Comparison of ENCODE assay signal across 11 mouse cellular contexts in the genomic region with DNA sequence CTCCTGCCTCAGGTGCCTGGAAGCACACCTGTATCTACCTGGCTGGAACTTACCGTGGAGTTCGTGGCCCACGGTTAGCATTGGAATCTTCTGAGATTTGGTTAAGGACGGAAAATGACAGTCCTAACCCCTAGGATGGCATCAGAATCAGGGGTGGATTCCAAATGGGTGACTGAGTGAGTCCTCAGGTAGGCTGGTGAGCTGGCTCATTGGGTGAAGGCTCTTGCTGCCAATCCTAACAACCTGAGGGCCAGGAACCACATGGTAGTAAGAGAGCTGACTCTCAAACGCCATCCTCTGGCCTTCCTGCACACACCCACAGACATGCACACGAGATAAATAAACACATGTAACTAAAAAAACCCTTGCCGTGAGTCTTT. TPM values are rescaled to one million over a fixed set of nuclear protein-coding genes. Genes with fewer than 3 reads are reported as not detected.
A peak's percentile ranks its signal among the peaks of the same experiment; 100 is the strongest.
DNase-seq lines count a peak whose midpoint lies in the region; ATAC-seq and TF ChIP-seq lines count a peak whose summit lies in the region.
"Had no signal": no experiment of that assay in that cellular context is flagged by ENCODE, and none has a peak within 500 bp of the region (broad histone marks: within the 10 kb centered on the region; RNA-seq: fewer than 3 reads in every experiment).

No protein-coding gene starts in this region.

- no peak for TF ChIP-seq CTCF in bone marrow, adult 2 months (IDR thresholded peaks at IDR 0.05; ENCODE audit: control insufficient read depth, insufficient read depth, low read length)

- DNase-seq in heart, adult 11 months: no peak
- DNase-seq in lung, postnatal 10 days: no peak
- no peak for DNase-seq in liver, embryonic 11.5 days (ENCODE audit: low spot score)
- DNase-seq: adrenal gland, adult 8-10 months; lung, adult 18-20 months had no signal

- H3K4me3 ChIP-seq in heart, embryonic 15.5 days: no peak overlapping the region
- H3K4me3 ChIP-seq in lung, embryonic 15.5 days: no peak overlapping the region
- no peak overlapping the region for H3K4me3 ChIP-seq in bone marrow, adult 2 months (replicated peaks; ENCODE audit: control insufficient read depth, low read depth, low read length)
- H3K4me3 ChIP-seq in liver, embryonic 11.5 days (ENCODE audit: low read depth, low read length): no peak overlapping the region
- H3K4me3 ChIP-seq in forebrain, embryonic 16.5 days (replicated peaks; ENCODE audit: low read length): no peak overlapping the region
- H3K4me3 ChIP-seq: midbrain, embryonic 10.5 days had no signal

- no peak overlapping the region for H3K9ac ChIP-seq in heart, embryonic 15.5 days
- no peak overlapping the region for H3K9ac ChIP-seq in lung, embryonic 15.5 days
- no peak overlapping the region for H3K9ac ChIP-seq in liver, embryonic 11.5 days (ENCODE audit: low read depth, low read length)
- no peak overlapping the region for H3K9ac ChIP-seq in forebrain, embryonic 16.5 days (replicated peaks; ENCODE audit: low read depth, low read length)

- no peaks in the 10 kb centered on the region for H3K36me3 ChIP-seq in heart, embryonic 15.5 days
- no peaks in the 10 kb centered on the region for H3K36me3 ChIP-seq in lung, embryonic 15.5 days
- H3K36me3 ChIP-seq in liver, embryonic 11.5 days (ENCODE audit: control insufficient read depth, insufficient read depth, low read length): no peaks in the 10 kb centered on the region
- H3K36me3 ChIP-seq in forebrain, embryonic 16.5 days (ENCODE audit: control insufficient read depth, insufficient read depth): no peaks in the 10 kb centered on the region
- H3K36me3 ChIP-seq: midbrain, embryonic 10.5 days had no signal

- H3K27ac ChIP-seq in heart, embryonic 15.5 days: peak overlapping the region; percentile 58; the same call in 1 of the 2 replicates
- peak overlapping the region; percentile 68 for H3K27ac ChIP-seq in lung, embryonic 15.5 days
- H3K27ac ChIP-seq in bone marrow, adult 2 months (ENCODE audit: control insufficient read depth, insufficient read depth, low read depth, low read length, poor library complexity): peak overlapping the region; percentile 13; the same call in 1 of the 2 replicates
- 0 out of 2 replicates have a peak overlapping the region, but pooled peaks have one; percentile 21 for H3K27ac ChIP-seq in liver, embryonic 11.5 days (ENCODE audit: low read depth, low read length)
- no peak overlapping the region for H3K27ac ChIP-seq in forebrain, embryonic 16.5 days (ENCODE audit: low read length)
- H3K27ac ChIP-seq: midbrain, embryonic 10.5 days had no signal

- 72% methylated on average over 7 of the region's 7 CpGs for WGBS in heart, embryonic 15.5 days
- WGBS in lung, embryonic 15.5 days: 65% methylated on average over 7 of the region's 7 CpGs
- WGBS in bone marrow, adult 2 months: 56% methylated on average over 7 of the region's 7 CpGs
- 78% methylated on average over 7 of the region's 7 CpGs for WGBS in liver, embryonic 11.5 days
- 84% methylated on average over 7 of the region's 7 CpGs for WGBS in forebrain, embryonic 16.5 days

- no peak overlapping the region for H3K4me2 ChIP-seq in heart, embryonic 15.5 days
- H3K4me2 ChIP-seq in lung, embryonic 15.5 days: no peak overlapping the region
- H3K4me2 ChIP-seq in liver, embryonic 11.5 days: no peak overlapping the region
- no peak overlapping the region for H3K4me2 ChIP-seq in forebrain, embryonic 16.5 days (ENCODE audit: low read length)

- peaks cover 21% of the 10 kb centered on the region for H3K4me1 ChIP-seq in heart, embryonic 15.5 days (replicated peaks)
- H3K4me1 ChIP-seq in lung, embryonic 15.5 days: peaks cover 38% of the 10 kb centered on the region
- H3K4me1 ChIP-seq in bone marrow, adult 2 months (ENCODE audit: control insufficient read depth, insufficient read depth, low read length): peaks cover 5% of the 10 kb centered on the region; the same call in 1 of the 2 replicates
- H3K4me1 ChIP-seq in liver, embryonic 11.5 days (replicated peaks; ENCODE audit: control insufficient read depth, insufficient read depth, low read length): peaks cover 24% of the 10 kb centered on the region
- H3K4me1 ChIP-seq in forebrain, embryonic 16.5 days (replicated peaks; ENCODE audit: control insufficient read depth, insufficient read depth, low read length): 0 out of 2 replicates have a peak, but pooled peaks cover 3% of the 10 kb centered on the region

- no peaks in the 10 kb centered on the region for H3K9me3 ChIP-seq in heart, embryonic 15.5 days (replicated peaks)
- H3K9me3 ChIP-seq in lung, embryonic 15.5 days: no peaks in the 10 kb centered on the region
- H3K9me3 ChIP-seq in liver, embryonic 11.5 days (ENCODE audit: control insufficient read depth, low read length): no peaks in the 10 kb centered on the region
- H3K9me3 ChIP-seq in forebrain, embryonic 16.5 days (ENCODE audit: control insufficient read depth, low read length): no peaks in the 10 kb centered on the region
- H3K9me3 ChIP-seq: midbrain, embryonic 10.5 days had no signal

- H3K27me3 ChIP-seq in heart, embryonic 15.5 days: no peaks in the 10 kb centered on the region
- no peaks in the 10 kb centered on the region for H3K27me3 ChIP-seq in lung, embryonic 15.5 days
- no peaks in the 10 kb centered on the region for H3K27me3 ChIP-seq in liver, embryonic 11.5 days (replicated peaks; ENCODE audit: control insufficient read depth, insufficient read depth, low read length)
- no peaks in the 10 kb centered on the region for H3K27me3 ChIP-seq in forebrain, embryonic 16.5 days (replicated peaks; ENCODE audit: control insufficient read depth, insufficient read depth, low read length)

- TF ChIP-seq POLR2A in bone marrow, adult 2 months (IDR thresholded peaks at IDR 0.05; ENCODE audit: borderline replicate concordance, control insufficient read depth, low read depth, low read length): no peak

- ATAC-seq in heart, embryonic 15.5 days (replicated peaks; ENCODE audit: insufficient number of reproducible peaks, insufficient read depth, low FRiP score, low read depth): no peak
- no peak for ATAC-seq in lung, embryonic 15.5 days (ENCODE audit: borderline replicate concordance, extremely low read depth, low FRiP score, low TSS enrichment)
- no peak for ATAC-seq in liver, embryonic 11.5 days (replicated peaks; ENCODE audit: low FRiP score)
- no peak for ATAC-seq in forebrain, embryonic 16.5 days
- no peak for ATAC-seq in frontal cortex, adult (ENCODE audit: low TSS enrichment)

RNA-seq across cellular contexts. Expression of a gene that starts 8.8 kb away (rescaled TPM):
- polyA plus RNA-seq in heart, embryonic 15.5 days (2015; fragmentation: Nextera tagmentation; extraction: Ambion mirVana): 54.4 and 76.7 TPM in 2 replicates
- 75.4 and 77.0 TPM in 2 replicates for polyA plus RNA-seq in lung, embryonic 15.5 days (2015; fragmentation: Nextera tagmentation; extraction: Ambion mirVana)
- 25.2 and 56.9 TPM in 2 replicates for polyA plus RNA-seq in bone marrow, adult 2 months (2011; ENCODE audit: insufficient read depth, insufficient read length, low replicate concordance, missing spikeins)
- 56.2 and 59.5 TPM in 2 replicates for polyA plus RNA-seq in liver, embryonic 11.5 days (2014; fragmentation: Nextera tagmentation; extraction: Ambion mirVana)
- polyA plus RNA-seq in forebrain, embryonic 16.5 days (2015; fragmentation: Nextera tagmentation; extraction: Ambion mirVana): 19.3 and 21.1 TPM in 2 replicates

RNA-seq across cellular contexts. Expression of a gene that starts 27.4 kb away (rescaled TPM):
- 0.96 and 1.2 TPM in 2 replicates for polyA plus RNA-seq in heart, embryonic 15.5 days (2015; fragmentation: Nextera tagmentation; extraction: Ambion mirVana)
- polyA plus RNA-seq in lung, embryonic 15.5 days (2015; fragmentation: Nextera tagmentation; extraction: Ambion mirVana): 1.4 and 2.1 TPM in 2 replicates
- polyA plus RNA-seq in bone marrow, adult 2 months (2011; ENCODE audit: insufficient read depth, insufficient read length, low replicate concordance, missing spikeins): not detected in 2 replicates
- polyA plus RNA-seq in liver, embryonic 11.5 days (2014; fragmentation: Nextera tagmentation; extraction: Ambion mirVana): 0.89 and 1.4 TPM in 2 replicates
- 8.3 and 9.2 TPM in 2 replicates for polyA plus RNA-seq in forebrain, embryonic 16.5 days (2015; fragmentation: Nextera tagmentation; extraction: Ambion mirVana)

RNA-seq across cellular contexts. Expression of a gene that starts 32.0 kb away (rescaled TPM):
- 18.1 and 21.8 TPM in 2 replicates for polyA plus RNA-seq in heart, embryonic 15.5 days (2015; fragmentation: Nextera tagmentation; extraction: Ambion mirVana)
- 39.9 and 41.0 TPM in 2 replicates for polyA plus RNA-seq in lung, embryonic 15.5 days (2015; fragmentation: Nextera tagmentation; extraction: Ambion mirVana)
- 3.7 and 7.8 TPM in 2 replicates for polyA plus RNA-seq in bone marrow, adult 2 months (2011; ENCODE audit: insufficient read depth, insufficient read length, low replicate concordance, missing spikeins)
- polyA plus RNA-seq in liver, embryonic 11.5 days (2014; fragmentation: Nextera tagmentation; extraction: Ambion mirVana): 26.8 and 27.3 TPM in 2 replicates
- polyA plus RNA-seq in forebrain, embryonic 16.5 days (2015; fragmentation: Nextera tagmentation; extraction: Ambion mirVana): 35.3 and 39.8 TPM in 2 replicates

RNA-seq across cellular contexts. Expression of a gene that starts 47.7 kb away (rescaled TPM):
- polyA plus RNA-seq in heart, embryonic 15.5 days (2015; fragmentation: Nextera tagmentation; extraction: Ambion mirVana): 122 and 123 TPM in 2 replicates
- 76.3 and 76.4 TPM in 2 replicates for polyA plus RNA-seq in lung, embryonic 15.5 days (2015; fragmentation: Nextera tagmentation; extraction: Ambion mirVana)
- 12.0 and 23.7 TPM in 2 replicates for polyA plus RNA-seq in bone marrow, adult 2 months (2011; ENCODE audit: insufficient read depth, insufficient read length, low replicate concordance, missing spikeins)
- polyA plus RNA-seq in liver, embryonic 11.5 days (2014; fragmentation: Nextera tagmentation; extraction: Ambion mirVana): 35.5 and 37.4 TPM in 2 replicates
- 18.0 and 19.8 TPM in 2 replicates for polyA plus RNA-seq in forebrain, embryonic 16.5 days (2015; fragmentation: Nextera tagmentation; extraction: Ambion mirVana)
